Mouse (Mus musculus) neural tube, embryonic 15.5 days (tissue): ENCODE measurements around the gene Arid3a. TPM values are rescaled to one million over a fixed set of nuclear protein-coding genes. Genes with fewer than 3 reads are reported as not detected.

Experiments
- ATAC-seq: fragments of 200-750 bp; cut with Nextera tagmentation; 2 replicates; pipeline ENCODE4 v1.8.0; 2017; ENCODE audit warnings: mild to moderate bottlenecking, moderate TSS enrichment, moderate library complexity; ENCODE audit not compliant: low FRiP score
- H3K27ac ChIP-seq: fragments of 300-500 bp; sonication (generic); replicated peaks from 2 replicates; pipeline ENCODE4 v1.5.1; 2015; ENCODE audit warnings: mild to moderate bottlenecking, inconsistent platforms
- H3K27me3 ChIP-seq: fragments of 300-500 bp; sonication (generic); replicated peaks from 2 replicates; pipeline ENCODE4 v1.6.1; 2015; ENCODE audit warnings: inconsistent platforms
- H3K36me3 ChIP-seq: fragments of 300-500 bp; sonication (generic); 2 replicates; pipeline ENCODE4 v1.6.1; 2015; ENCODE audit warnings: inconsistent platforms
- H3K4me1 ChIP-seq: fragments of 300-500 bp; sonication (generic); 2 replicates; pipeline ENCODE4 v1.6.1; 2015; ENCODE audit warnings: inconsistent platforms
- H3K4me2 ChIP-seq: fragments of 300-500 bp; sonication (generic); 2 replicates; pipeline ENCODE4 v1.6.1; 2015; ENCODE audit warnings: inconsistent platforms, mild to moderate bottlenecking, moderate library complexity
- H3K4me3 ChIP-seq: fragments of 300-500 bp; sonication (generic); replicated peaks from 2 replicates; pipeline ENCODE4 v1.5.1; 2015; ENCODE audit warnings: mild to moderate bottlenecking, inconsistent platforms
- H3K9ac ChIP-seq: fragments of 300-500 bp; sonication (generic); replicated peaks from 2 replicates; pipeline ENCODE4 v1.6.1; 2015; ENCODE audit warnings: mild to moderate bottlenecking, inconsistent platforms
- H3K9me3 ChIP-seq: fragments of 300-500 bp; sonication (generic); replicated peaks from 2 replicates; pipeline ENCODE4 v1.6.1; 2016; ENCODE audit warnings: inconsistent platforms
- WGBS: fragments of 180-500 bp; shearing (Covaris S2); methylation state at CpG from one replicate; pipeline ENCODE4 v1.1.7; 2015; ENCODE audit warnings: mixed read lengths; 5-methylcytosine and 5-hydroxymethylcytosine counted together
- polyA plus RNA-seq: library from polyadenylated mRNA; unstranded; fragments of >200 nt; fragmentation: Nextera tagmentation; extraction: Ambion mirVana; gene quantifications from 2 replicates; pipeline ENCODE4 v1.2.1, GENCODE M21; 2015

Gene Arid3a
- polyA plus RNA-seq, 1 experiment from 2014 or later = 2.4 TPM

- Histone ChIP-seq H3K4me1 (peaks cover 58% of the 10 kb centered on the region), H3K27me3 (peaks cover 65% of the 10 kb centered on the region), H3K9ac (no peak overlapping the region), H3K36me3 (no peaks in the 10 kb centered on the region), H3K9me3 (no peaks in the 10 kb centered on the region), H3K4me2 (peak overlapping the region; percentile 26; the same call in 1 of the 2 replicates), H3K27ac (no peak overlapping the region), H3K4me3 (no peak overlapping the region)
- WGBS = 3% methylated on average over 21 of the region's 21 CpGs
- ATAC-seq = no peak
These were observed 7.5 kb upstream of the Arid3a start for GRCm38 (mm10) chr10:79919251-79919849.

- Histone ChIP-seq H3K4me3 (peak overlapping the region; percentile 34), H3K4me2 (peak overlapping the region; percentile 60), H3K27me3 (peaks cover 65% of the 10 kb centered on the region), H3K9ac (no peak overlapping the region), H3K4me1 (peaks cover 49% of the 10 kb centered on the region), H3K27ac (no peak overlapping the region), H3K9me3 (no peaks in the 10 kb centered on the region), H3K36me3 (no peaks in the 10 kb centered on the region)
- 20% methylated on average over 26 of the region's 26 CpGs for WGBS
- ATAC-seq = no peak
These were observed 6.6 kb upstream of the Arid3a start for GRCm38 (mm10) chr10:79920056-79920890.

- WGBS = 4% methylated on average over 41 of the region's 41 CpGs
- Histone ChIP-seq H3K4me1 (peaks cover 48% of the 10 kb centered on the region), H3K36me3 (no peaks in the 10 kb centered on the region), H3K9me3 (no peaks in the 10 kb centered on the region), H3K9ac (peak within 1 kb of the TSS; percentile 34), H3K4me2 (peak within 1 kb of the TSS; percentile 60), H3K27ac (no peak within 1 kb of the TSS), H3K4me3 (peak within 1 kb of the TSS; percentile 34), H3K27me3 (peaks cover 65% of the 10 kb centered on the region)
- no peak for ATAC-seq
These were observed 5.8 kb upstream of the Arid3a start, which contains the start of gene R3hdm4 for GRCm38 (mm10) chr10:79920958-79921535. Gene R3hdm4 (minus strand): TSS chr10:79921208.

- ATAC-seq = no peak
- Histone ChIP-seq H3K4me2 (peak overlapping the region; percentile 60), H3K27ac (no peak overlapping the region), H3K9ac (peak overlapping the region; percentile 34), H3K4me1 (peaks cover 50% of the 10 kb centered on the region), H3K27me3 (peaks cover 65% of the 10 kb centered on the region), H3K4me3 (peak overlapping the region; percentile 34), H3K9me3 (no peaks in the 10 kb centered on the region), H3K36me3 (no peaks in the 10 kb centered on the region)
- WGBS = under 1% methylated on average over 34 of the region's 34 CpGs
These were observed 5.3 kb upstream of the Arid3a start for GRCm38 (mm10) chr10:79921572-79921971.

- peaks cover 38% of the 10 kb centered on the region for H3K27me3 ChIP-seq
- no peaks in the 10 kb centered on the region for H3K9me3 ChIP-seq
- 11% methylated on average over 29 of the region's 29 CpGs for WGBS
- no peak overlapping the region for H3K9ac ChIP-seq
- H3K36me3 ChIP-seq = no peaks in the 10 kb centered on the region
- H3K4me1 ChIP-seq = peaks cover 53% of the 10 kb centered on the region
- peak overlapping the region; percentile 8; the same call in 1 of the 2 replicates for H3K4me3 ChIP-seq
- H3K27ac ChIP-seq = peak overlapping the region; percentile 94; the same call in 1 of the 2 replicates
- no peak for ATAC-seq
- peak overlapping the region; percentile 88 for H3K4me2 ChIP-seq
These were observed 1.7 kb upstream of the Arid3a start for GRCm38 (mm10) chr10:79924998-79925784.

- H3K9me3 ChIP-seq = no peaks in the 10 kb centered on the region
These were observed 905 bp upstream of the Arid3a start for GRCm38 (mm10) chr10:79925785-79926490.

GRCm38 (mm10) chr10:79927324-79928029 lies 634 bp downstream of the Arid3a start:
- peak overlapping the region; percentile 94 for H3K27ac ChIP-seq
- under 1% methylated on average over 54 of the region's 54 CpGs for WGBS
- peaks cover 9% of the 10 kb centered on the region for H3K36me3 ChIP-seq
- H3K9me3 ChIP-seq = no peaks in the 10 kb centered on the region
- H3K4me2 ChIP-seq = peak overlapping the region; percentile 88
- H3K4me3 ChIP-seq = peak overlapping the region; percentile 97
- H3K27me3 ChIP-seq = peaks cover 15% of the 10 kb centered on the region
- peak; percentile 40 for ATAC-seq
- H3K9ac ChIP-seq = peak overlapping the region; percentile 94
- H3K4me1 ChIP-seq = peaks cover 52% of the 10 kb centered on the region

More at GRCm38 (mm10) chr10:79925785-79926490, 905 bp upstream of the Arid3a start:
- 13% methylated on average over 15 of the region's 15 CpGs for WGBS
- no peak for ATAC-seq
- H3K4me3 ChIP-seq = peak overlapping the region; percentile 97
- H3K4me2 ChIP-seq = peak overlapping the region; percentile 88
- H3K9ac ChIP-seq = peak overlapping the region; percentile 94
- H3K27me3 ChIP-seq = peaks cover 30% of the 10 kb centered on the region
- peaks cover 53% of the 10 kb centered on the region for H3K4me1 ChIP-seq
- H3K36me3 ChIP-seq = no peaks in the 10 kb centered on the region
- H3K27ac ChIP-seq = peak overlapping the region; percentile 94

- Histone ChIP-seq H3K36me3 (peaks cover 9% of the 10 kb centered on the region), H3K4me3 (peak overlapping the region; percentile 97), H3K4me2 (peak overlapping the region; percentile 88), H3K27ac (peak overlapping the region; percentile 94), H3K9ac (peak overlapping the region; percentile 94), H3K27me3 (peaks cover 8% of the 10 kb centered on the region), H3K9me3 (no peaks in the 10 kb centered on the region), H3K4me1 (peaks cover 59% of the 10 kb centered on the region)
- WGBS = under 1% methylated on average over 28 of the region's 29 CpGs
- no peak for ATAC-seq
These were observed 1.3 kb downstream of the Arid3a start for GRCm38 (mm10) chr10:79928030-79928694.

- H3K36me3 ChIP-seq = peaks cover 9% of the 10 kb centered on the region
- H3K4me2 ChIP-seq = peak overlapping the region; percentile 88
- H3K4me1 ChIP-seq = peaks cover 68% of the 10 kb centered on the region
- peak overlapping the region; percentile 48 for H3K27ac ChIP-seq
- WGBS = 21% methylated on average over 9 of the region's 9 CpGs
- H3K9ac ChIP-seq = peak overlapping the region; percentile 29; the same call in 1 of the 2 replicates
- H3K27me3 ChIP-seq = no peaks in the 10 kb centered on the region
- H3K9me3 ChIP-seq = no peaks in the 10 kb centered on the region
- 0 out of 2 replicates have a peak, but pooled peaks have one; percentile 6 for ATAC-seq
- H3K4me3 ChIP-seq = peak overlapping the region; percentile 97
These were observed 2.3 kb downstream of the Arid3a start for GRCm38 (mm10) chr10:79928907-79929701.
